Mouse (Mus musculus) stomach, embryonic 15.5 days (tissue): ENCODE measurements around the gene Vmn1r1. TPM values are rescaled to one million over a fixed set of nuclear protein-coding genes. Genes with fewer than 3 reads are reported as not detected.

ENCODE experiments used
- ATAC-seq: fragments of 200-750 bp; cut with Nextera tagmentation; 2 replicates; pipeline ENCODE4 v1.8.0; 2017; ENCODE audit warnings: low read depth, moderate number of reproducible peaks, moderate TSS enrichment; ENCODE audit not compliant: insufficient read depth, low FRiP score
- H3K27ac ChIP-seq: fragments of 300-500 bp; sonication (generic); 2 replicates; pipeline ENCODE4 v1.5.1; 2015; ENCODE audit warnings: mild to moderate bottlenecking, inconsistent platforms
- H3K27me3 ChIP-seq: fragments of 300-500 bp; sonication (generic); replicated peaks from 2 replicates; pipeline ENCODE4 v1.6.1; 2015; ENCODE audit warnings: inconsistent platforms
- H3K36me3 ChIP-seq: fragments of 300-500 bp; sonication (generic); 2 replicates; pipeline ENCODE4 v1.6.1; 2015; ENCODE audit warnings: inconsistent platforms
- H3K4me1 ChIP-seq: fragments of 300-500 bp; sonication (generic); 2 replicates; pipeline ENCODE4 v1.6.1; 2015; ENCODE audit warnings: inconsistent platforms
- H3K4me2 ChIP-seq: fragments of 300-500 bp; sonication (generic); 2 replicates; pipeline ENCODE4 v1.6.1; 2015; ENCODE audit warnings: mild to moderate bottlenecking, inconsistent platforms
- H3K4me3 ChIP-seq: fragments of 300-500 bp; sonication (generic); replicated peaks from 2 replicates; pipeline ENCODE4 v1.5.1; 2015; ENCODE audit warnings: inconsistent platforms
- H3K9ac ChIP-seq: fragments of 300-500 bp; sonication (generic); 2 replicates; pipeline ENCODE4 v1.6.1; 2015; ENCODE audit warnings: inconsistent platforms
- H3K9me3 ChIP-seq: fragments of 300-500 bp; sonication (generic); 2 replicates; pipeline ENCODE4 v1.6.1; 2016; ENCODE audit warnings: inconsistent platforms
- WGBS: fragments of 180-500 bp; shearing (Covaris S2); methylation state at CpG from one replicate; pipeline ENCODE4 v1.1.7; 2015; 5-methylcytosine and 5-hydroxymethylcytosine counted together
- polyA plus RNA-seq: library from polyadenylated mRNA; unstranded; fragments of >200 nt; fragmentation: Nextera tagmentation; extraction: Ambion mirVana; gene quantifications from 2 replicates; pipeline ENCODE4 v1.2.1, GENCODE M21; 2015

Gene Vmn1r1
- polyA plus RNA-seq, 1 experiment from 2014 or later, result not detected

DNA sequence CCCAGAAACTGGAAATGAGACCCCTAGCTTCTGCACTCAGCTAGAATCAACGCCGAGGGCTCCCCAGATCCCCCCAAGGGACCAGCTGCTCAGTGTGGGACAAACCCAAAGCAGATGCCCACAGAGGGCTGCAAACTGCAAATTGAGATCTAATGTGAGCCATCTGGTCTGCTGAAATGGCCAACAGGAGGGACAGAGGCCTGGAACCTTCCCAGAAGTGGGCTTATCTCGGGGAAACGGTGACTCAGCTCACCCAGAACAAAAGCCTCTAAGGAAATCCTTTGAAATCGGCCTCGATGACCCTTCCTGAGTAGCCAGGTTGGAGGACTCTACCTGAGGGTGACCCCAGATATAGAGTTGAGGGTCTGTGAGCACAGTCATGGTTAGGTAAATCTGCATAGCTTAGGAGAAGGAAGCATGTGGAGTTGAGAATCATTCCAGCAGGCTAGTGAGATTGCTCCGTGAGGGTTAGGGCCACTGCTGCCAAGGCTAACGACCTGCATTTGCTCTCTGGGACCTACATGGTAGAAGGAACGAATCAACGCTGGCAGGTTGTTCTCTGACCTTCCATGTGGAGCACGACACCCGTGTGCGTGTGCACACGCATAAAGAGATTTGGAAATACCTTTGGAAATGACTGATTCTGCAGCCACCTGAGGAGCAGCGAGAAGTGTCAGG, 53.4 kb downstream of the Vmn1r1 start:
- no peaks in the 10 kb centered on the region for H3K9me3 ChIP-seq
- 70% methylated on average over 15 of the region's 15 CpGs for WGBS
- H3K4me2 ChIP-seq, result no peak overlapping the region
- ATAC-seq, result no peak
- no peaks in the 10 kb centered on the region for H3K36me3 ChIP-seq
- peaks cover 19% of the 10 kb centered on the region for H3K4me1 ChIP-seq
- no peaks in the 10 kb centered on the region for H3K27me3 ChIP-seq
- H3K4me3 ChIP-seq, result no peak overlapping the region
- no peak overlapping the region for H3K9ac ChIP-seq
- H3K27ac ChIP-seq, result no peak overlapping the region

DNA sequence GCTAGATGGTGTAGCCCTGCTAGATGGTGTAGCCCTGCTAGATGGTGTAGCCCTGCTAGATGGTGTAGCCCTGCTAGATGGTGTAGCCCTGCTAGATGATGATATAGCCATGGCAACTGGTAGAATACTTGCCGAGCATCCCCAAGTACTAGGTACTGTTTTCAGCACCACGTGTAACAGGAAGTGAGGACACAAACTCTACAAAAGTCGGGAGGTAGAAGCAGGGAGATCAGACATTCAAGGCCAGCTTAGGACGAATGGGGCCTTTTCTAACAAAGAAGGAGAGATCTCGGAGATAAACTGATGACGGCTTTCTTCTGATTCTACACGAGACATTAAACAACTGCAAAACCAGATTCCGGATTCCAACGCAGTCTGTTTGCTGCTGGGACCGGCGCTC, 54.1 kb downstream of the Vmn1r1 start:
- no peak overlapping the region for H3K4me2 ChIP-seq
- H3K4me3 ChIP-seq, result no peak overlapping the region
- ATAC-seq, result no peak
- peaks cover 19% of the 10 kb centered on the region for H3K4me1 ChIP-seq
- no peak overlapping the region for H3K9ac ChIP-seq
- no peak overlapping the region for H3K27ac ChIP-seq
- H3K36me3 ChIP-seq, result no peaks in the 10 kb centered on the region
- no peaks in the 10 kb centered on the region for H3K9me3 ChIP-seq
- WGBS, result 83% methylated on average over 11 of the region's 11 CpGs
- H3K27me3 ChIP-seq, result no peaks in the 10 kb centered on the region

DNA sequence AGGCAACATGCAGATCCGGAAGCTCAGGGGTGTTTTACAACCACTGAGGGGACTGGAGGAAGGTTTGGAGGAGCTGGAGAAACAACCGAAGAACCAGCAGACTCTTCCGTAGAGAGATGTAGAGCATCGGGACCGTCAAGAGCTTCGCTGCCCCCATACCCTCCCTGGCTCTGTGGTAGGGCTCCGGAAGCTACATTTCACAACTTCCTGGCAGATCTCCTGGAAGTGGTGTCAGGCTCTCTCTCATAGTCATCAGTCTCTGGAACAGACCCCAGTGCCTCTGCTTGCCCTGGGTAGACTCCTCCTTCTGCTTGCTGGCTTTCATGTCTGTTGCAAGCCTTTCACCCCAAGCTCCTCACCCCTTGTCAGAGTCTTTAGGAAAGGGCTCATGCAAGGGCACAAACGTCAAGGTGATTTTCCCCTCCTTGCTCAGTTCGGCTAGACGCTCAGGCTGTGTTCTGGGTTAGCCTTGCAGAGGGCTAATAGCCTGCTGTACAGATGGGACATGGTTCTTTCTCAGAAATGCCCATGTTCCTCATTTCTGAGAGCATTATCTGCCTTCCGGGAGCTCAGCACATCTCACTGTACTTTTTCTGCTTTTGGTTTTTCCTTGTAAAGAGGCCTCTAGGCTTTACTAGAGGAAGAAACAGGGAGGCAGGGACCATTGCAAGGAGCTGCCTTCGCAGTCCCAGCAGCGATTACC, 55.7 kb downstream of the Vmn1r1 start:
- Histone ChIP-seq H3K9me3 (no peaks in the 10 kb centered on the region), H3K27ac (no peak overlapping the region), H3K4me3 (no peak overlapping the region), H3K27me3 (no peaks in the 10 kb centered on the region), H3K9ac (no peak overlapping the region), H3K4me1 (peaks cover 19% of the 10 kb centered on the region), H3K4me2 (no peak overlapping the region), H3K36me3 (no peaks in the 10 kb centered on the region)
- 66% methylated on average over 13 of the region's 13 CpGs for WGBS
- no peak for ATAC-seq

DNA sequence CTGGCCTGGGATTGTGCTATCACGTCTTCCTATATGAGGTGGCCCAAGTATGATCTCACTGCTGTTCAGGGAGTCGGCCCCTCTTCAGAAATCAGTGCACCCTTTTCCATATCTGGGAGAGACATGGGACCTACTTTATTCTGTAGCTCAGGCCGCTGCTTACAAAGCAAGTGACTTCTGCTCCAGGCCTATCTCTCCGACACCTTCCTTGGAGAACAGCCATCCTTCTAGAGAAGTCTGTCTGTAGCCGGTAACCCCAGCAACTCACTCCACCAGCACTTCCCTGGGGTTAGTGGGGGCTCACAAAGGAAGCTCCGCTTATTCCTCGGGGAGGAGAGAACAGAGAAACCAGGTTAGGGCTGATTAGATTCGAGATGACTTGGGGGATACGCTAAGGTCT, 57.0 kb downstream of the Vmn1r1 start:
- no peak overlapping the region for H3K9ac ChIP-seq
- 82% methylated on average over 9 of the region's 9 CpGs for WGBS

DNA sequence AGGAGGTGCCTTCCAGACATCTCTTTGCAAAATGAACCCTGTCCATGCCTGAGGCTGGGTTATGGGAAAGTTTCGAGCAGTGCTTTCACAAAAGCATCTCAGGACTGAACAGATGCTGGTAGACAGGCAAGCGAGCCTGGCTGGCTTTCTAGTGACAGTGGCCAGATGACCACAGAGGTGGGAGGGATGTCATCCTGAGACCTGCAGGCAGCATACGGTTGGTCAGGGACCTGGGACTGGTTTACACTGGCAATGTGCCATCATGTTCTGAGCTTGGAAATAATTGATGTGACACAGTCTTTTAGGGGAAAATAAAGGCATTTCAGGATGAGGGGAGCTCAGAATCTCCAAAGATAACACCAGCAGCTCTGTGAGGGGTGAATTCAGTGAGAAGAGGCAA, 59.3 kb downstream of the Vmn1r1 start:
- ATAC-seq, result no peak
- no peak overlapping the region for H3K4me3 ChIP-seq

More for the DNA sequence above, 57.0 kb downstream of the Vmn1r1 start:
- Histone ChIP-seq H3K4me2 (no peak overlapping the region), H3K27me3 (no peaks in the 10 kb centered on the region), H3K9me3 (no peaks in the 10 kb centered on the region), H3K4me3 (no peak overlapping the region), H3K4me1 (peaks cover 19% of the 10 kb centered on the region), H3K36me3 (no peaks in the 10 kb centered on the region), H3K27ac (no peak overlapping the region)
- no peak for ATAC-seq

More for the DNA sequence above, 59.3 kb downstream of the Vmn1r1 start:
- no peaks in the 10 kb centered on the region for H3K4me1 ChIP-seq
- WGBS, result 36% methylated on average over 3 of the region's 3 CpGs
- H3K9me3 ChIP-seq, result no peaks in the 10 kb centered on the region
- H3K4me2 ChIP-seq, result no peak overlapping the region
- no peaks in the 10 kb centered on the region for H3K36me3 ChIP-seq
- no peaks in the 10 kb centered on the region for H3K27me3 ChIP-seq
- H3K9ac ChIP-seq, result no peak overlapping the region
- H3K27ac ChIP-seq, result no peak overlapping the region

Other genes starting within 250 kb of the Vmn1r1 start
- gene Enah, start 144.5 kb downstream of the Vmn1r1 start, polyA plus RNA-seq, result 17.9 and 18.6 TPM in 2 replicates
- gene Srp9, start 39.7 kb downstream of the Vmn1r1 start, polyA plus RNA-seq, result 158 and 161 TPM in 2 replicates
- gene Degs1, start 118.3 kb upstream of the Vmn1r1 start, polyA plus RNA-seq, result 139 and 147 TPM in 2 replicates
- 15.3 and 15.9 TPM in 2 replicates for gene Fbxo28, start 177.1 kb upstream of the Vmn1r1 start, polyA plus RNA-seq
- gene Trp53bp2, start 244.7 kb upstream of the Vmn1r1 start, polyA plus RNA-seq, result 19.9 and 23.1 TPM in 2 replicates